Mouse (Mus musculus) forebrain, embryonic 16.5 days (tissue): ENCODE measurements at regions not wholly inside any gene's neighbourhood (a gene's known extent, or its start where the extent isn't known, plus 50 kb on each side); places are given as distances from the start of the nearest gene placed in this dataset.
A peak's percentile ranks its signal among the peaks of the same experiment; 100 is the strongest.

Source experiments
- ATAC-seq: fragments of 200-750 bp; cut with Nextera tagmentation; 2 replicates; pipeline ENCODE4 v1.8.0; 2017; ENCODE audit warnings: mild to moderate bottlenecking, moderate library complexity
- H3K27ac ChIP-seq: fragments of 300-500 bp; sonication (generic); 2 replicates; pipeline ENCODE4 v1.5.1; 2014; ENCODE audit warnings: low read length, control low read depth
- H3K27me3 ChIP-seq: fragments of 300-500 bp; sonication (generic); replicated peaks from 2 replicates; pipeline ENCODE4 v1.6.1; 2014; ENCODE audit warnings: low read length; ENCODE audit not compliant: control insufficient read depth, insufficient read depth
- H3K36me3 ChIP-seq: fragments of 300-500 bp; sonication (generic); 2 replicates; pipeline ENCODE4 v1.6.1; 2014; ENCODE audit not compliant: control insufficient read depth, insufficient read depth
- H3K4me1 ChIP-seq: fragments of 300-500 bp; sonication (generic); replicated peaks from 2 replicates; pipeline ENCODE4 v1.6.1; 2014; ENCODE audit warnings: low read length; ENCODE audit not compliant: control insufficient read depth, insufficient read depth
- H3K4me2 ChIP-seq: fragments of 300-500 bp; sonication (generic); 2 replicates; pipeline ENCODE4 v1.6.1; 2014; ENCODE audit warnings: mild to moderate bottlenecking, low read length, control low read depth
- H3K4me3 ChIP-seq: fragments of 300-500 bp; sonication (generic); replicated peaks from 2 replicates; pipeline ENCODE4 v1.5.1; 2014; ENCODE audit warnings: mild to moderate bottlenecking, low read length, control low read depth
- H3K9ac ChIP-seq: fragments of 300-500 bp; sonication (generic); replicated peaks from 2 replicates; pipeline ENCODE4 v1.6.1; 2014; ENCODE audit warnings: low read depth, low read length, control low read depth
- H3K9me3 ChIP-seq: fragments of 300-500 bp; sonication (generic); 2 replicates; pipeline ENCODE4 v1.6.1; 2016; ENCODE audit warnings: low read length; ENCODE audit not compliant: control insufficient read depth
- WGBS: fragments of 180-500 bp; shearing (Covaris S2); extraction: QIAGEN DNeasy Blood & Tissue Kit; methylation state at CpG from one replicate; pipeline ENCODE4 v1.1.7; 2014; 5-methylcytosine and 5-hydroxymethylcytosine counted together

GRCm38 (mm10) chr3:39375465-39375864 lies 488.7 kb downstream of the Fat4 start:
- ATAC-seq, result no peak
- H3K27me3 ChIP-seq, result no peaks in the 10 kb centered on the region
- WGBS, result 90% methylated on average over 5 of the region's 5 CpGs

GRCm38 (mm10) chr3:39388491-39388890 lies 501.8 kb downstream of the Fat4 start:
- Histone ChIP-seq H3K4me2 (no peak overlapping the region), H3K27me3 (no peaks in the 10 kb centered on the region), H3K27ac (no peak overlapping the region), H3K9ac (no peak overlapping the region), H3K4me3 (no peak overlapping the region), H3K9me3 (no peaks in the 10 kb centered on the region), H3K36me3 (no peaks in the 10 kb centered on the region), H3K4me1 (no peaks in the 10 kb centered on the region)
- WGBS, result 83% methylated on average over 1 of the region's 1 CpGs
- no peak for ATAC-seq

More at GRCm38 (mm10) chr3:39375465-39375864, 488.7 kb downstream of the Fat4 start:
- Histone ChIP-seq H3K36me3 (no peaks in the 10 kb centered on the region), H3K4me2 (no peak overlapping the region), H3K27ac (no peak overlapping the region), H3K4me3 (no peak overlapping the region), H3K9ac (no peak overlapping the region), H3K9me3 (no peaks in the 10 kb centered on the region), H3K4me1 (0 out of 2 replicates have a peak, but pooled peaks cover 2% of the 10 kb centered on the region)

- H3K36me3 ChIP-seq, result no peaks in the 10 kb centered on the region
- no peak overlapping the region for H3K9ac ChIP-seq
- 80% methylated on average over 9 of the region's 9 CpGs for WGBS
- no peaks in the 10 kb centered on the region for H3K27me3 ChIP-seq
- no peak for ATAC-seq
- no peak overlapping the region for H3K4me3 ChIP-seq
- H3K4me1 ChIP-seq, result no peaks in the 10 kb centered on the region
- no peaks in the 10 kb centered on the region for H3K9me3 ChIP-seq
- no peak overlapping the region for H3K27ac ChIP-seq
- no peak overlapping the region for H3K4me2 ChIP-seq
Observed at GRCm38 (mm10) chr3:39390442-39390841, 503.7 kb downstream of the Fat4 start.

- Histone ChIP-seq H3K9ac (no peak overlapping the region), H3K4me1 (no peaks in the 10 kb centered on the region), H3K4me2 (no peak overlapping the region), H3K27ac (no peak overlapping the region), H3K9me3 (no peaks in the 10 kb centered on the region), H3K36me3 (no peaks in the 10 kb centered on the region), H3K4me3 (no peak overlapping the region), H3K27me3 (no peaks in the 10 kb centered on the region)
- no peak for ATAC-seq
- WGBS, result 80% methylated on average over 2 of the region's 2 CpGs
Observed at GRCm38 (mm10) chr3:39392053-39392452, 505.3 kb downstream of the Fat4 start.

GRCm38 (mm10) chr3:39396672-39397071 lies 509.9 kb downstream of the Fat4 start:
- H3K27me3 ChIP-seq, result no peaks in the 10 kb centered on the region
- no peaks in the 10 kb centered on the region for H3K36me3 ChIP-seq
- H3K4me1 ChIP-seq, result 0 out of 2 replicates have a peak, but pooled peaks cover 2% of the 10 kb centered on the region
- H3K27ac ChIP-seq, result no peak overlapping the region
- H3K4me3 ChIP-seq, result no peak overlapping the region
- ATAC-seq, result no peak
- no peak overlapping the region for H3K9ac ChIP-seq
- H3K9me3 ChIP-seq, result no peaks in the 10 kb centered on the region
- no peak overlapping the region for H3K4me2 ChIP-seq

- H3K27ac ChIP-seq, result no peak overlapping the region
- ATAC-seq, result no peak
- WGBS, result 51% methylated on average over 3 of the region's 3 CpGs
- no peaks in the 10 kb centered on the region for H3K36me3 ChIP-seq
- 0 out of 2 replicates have a peak, but pooled peaks cover 2% of the 10 kb centered on the region for H3K4me1 ChIP-seq
- H3K4me3 ChIP-seq, result no peak overlapping the region
- no peaks in the 10 kb centered on the region for H3K9me3 ChIP-seq
- H3K9ac ChIP-seq, result no peak overlapping the region
- no peaks in the 10 kb centered on the region for H3K27me3 ChIP-seq
- H3K4me2 ChIP-seq, result no peak overlapping the region
Observed at GRCm38 (mm10) chr3:39397255-39397654, 510.5 kb downstream of the Fat4 start.

GRCm38 (mm10) chr3:39397677-39398076 lies 510.9 kb downstream of the Fat4 start:
- Histone ChIP-seq H3K36me3 (no peaks in the 10 kb centered on the region), H3K27me3 (no peaks in the 10 kb centered on the region), H3K4me1 (0 out of 2 replicates have a peak, but pooled peaks cover 2% of the 10 kb centered on the region), H3K4me3 (no peak overlapping the region), H3K9ac (no peak overlapping the region), H3K9me3 (no peaks in the 10 kb centered on the region), H3K4me2 (no peak overlapping the region), H3K27ac (peak overlapping the region; percentile 61)
- WGBS, result 93% methylated on average over 2 of the region's 2 CpGs
- ATAC-seq, result no peak

- no peaks in the 10 kb centered on the region for H3K9me3 ChIP-seq
- no peaks in the 10 kb centered on the region for H3K4me1 ChIP-seq
- H3K4me2 ChIP-seq, result no peak overlapping the region
- H3K27ac ChIP-seq, result no peak overlapping the region
- peak; percentile 40; the same call in 1 of the 2 replicates for ATAC-seq
- H3K4me3 ChIP-seq, result no peak overlapping the region
- H3K9ac ChIP-seq, result no peak overlapping the region
- WGBS, result 49% methylated on average over 5 of the region's 5 CpGs
- no peaks in the 10 kb centered on the region for H3K27me3 ChIP-seq
- no peaks in the 10 kb centered on the region for H3K36me3 ChIP-seq
Observed at GRCm38 (mm10) chr3:39424778-39425642, 538.3 kb downstream of the Fat4 start.

GRCm38 (mm10) chr3:39425643-39426016 lies 538.9 kb downstream of the Fat4 start:
- no peak overlapping the region for H3K4me3 ChIP-seq
- no peaks in the 10 kb centered on the region for H3K4me1 ChIP-seq
- no peak overlapping the region for H3K27ac ChIP-seq
- H3K4me2 ChIP-seq, result no peak overlapping the region
- 50% methylated on average over 2 of the region's 2 CpGs for WGBS
- H3K27me3 ChIP-seq, result no peaks in the 10 kb centered on the region
- no peak for ATAC-seq
- no peaks in the 10 kb centered on the region for H3K36me3 ChIP-seq
- H3K9ac ChIP-seq, result no peak overlapping the region
- no peaks in the 10 kb centered on the region for H3K9me3 ChIP-seq
